Mouse (Mus musculus) layer of hippocampus, adult 9-11 months (tissue): ENCODE results near the gene Gm12166.
A peak's percentile ranks its signal among the peaks of the same experiment; 100 is the strongest.

Experiments used
- DNase-seq: peaks from one replicate; pipeline ENCODE4 v3.0.0; 2022

Gm12166 gene

DNA sequence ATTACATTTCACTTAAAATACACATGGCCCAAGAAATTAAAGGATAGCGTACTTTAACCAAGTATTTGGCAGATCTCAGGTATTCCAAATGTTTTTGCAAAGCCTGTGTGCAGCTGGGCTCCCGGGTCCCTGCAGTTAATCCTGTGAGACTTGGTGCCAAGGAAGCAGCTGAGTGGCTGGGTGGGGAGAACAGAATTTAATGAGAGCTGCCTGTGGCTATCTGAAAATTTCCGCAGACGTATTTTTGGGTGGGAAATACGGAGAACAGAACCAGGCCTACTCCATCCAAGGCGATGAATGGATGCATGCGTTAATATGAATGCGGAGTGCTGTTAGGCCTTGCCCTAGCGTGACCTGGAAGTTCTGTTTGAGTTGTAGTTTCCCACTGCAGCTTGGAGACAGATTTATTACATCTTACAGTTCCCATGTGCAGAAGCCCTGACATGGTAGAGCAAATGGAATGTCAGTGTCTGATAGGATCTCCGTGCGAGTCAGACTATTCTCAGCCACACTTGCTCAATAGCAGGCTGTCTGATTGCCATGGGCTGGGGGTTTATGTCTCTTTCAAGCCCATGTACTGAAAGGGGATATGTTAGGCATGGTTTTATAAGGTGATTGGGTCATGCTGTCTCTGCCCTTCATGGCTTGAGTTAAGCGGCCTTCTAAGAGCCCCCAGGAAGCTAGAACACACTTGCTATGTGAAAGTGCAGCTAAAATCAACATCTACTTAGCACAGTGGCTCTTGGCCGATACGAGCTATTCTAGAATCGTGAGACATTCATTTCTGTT is 21.1 kb upstream of the Gm12166 start:
- DNase-seq = no peak

GRCm38 (mm10) chr11:46072466-46073060 is 20.4 kb upstream of the Gm12166 start:
- no peak for DNase-seq

DNA sequence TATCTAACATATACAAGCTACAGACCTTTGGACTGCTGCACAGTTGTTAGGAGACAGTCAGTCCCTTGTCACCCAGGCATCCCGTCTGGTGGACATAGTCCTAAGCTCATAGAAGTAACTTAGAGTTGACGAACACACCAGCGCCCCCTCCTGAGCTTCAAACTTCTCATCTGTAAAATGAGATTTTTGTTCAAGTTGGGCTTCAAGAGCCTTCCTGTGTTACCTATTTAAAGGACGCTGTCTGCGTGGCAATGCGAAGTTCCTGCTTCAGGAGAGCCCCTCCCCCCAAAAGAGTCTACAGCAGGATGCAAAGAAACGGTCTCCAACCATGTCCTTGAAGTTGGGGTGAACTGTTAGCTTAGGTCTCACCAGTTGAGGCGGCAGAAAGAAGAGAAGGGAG is 18.7 kb upstream of the Gm12166 start:
- DNase-seq = no peak

DNA sequence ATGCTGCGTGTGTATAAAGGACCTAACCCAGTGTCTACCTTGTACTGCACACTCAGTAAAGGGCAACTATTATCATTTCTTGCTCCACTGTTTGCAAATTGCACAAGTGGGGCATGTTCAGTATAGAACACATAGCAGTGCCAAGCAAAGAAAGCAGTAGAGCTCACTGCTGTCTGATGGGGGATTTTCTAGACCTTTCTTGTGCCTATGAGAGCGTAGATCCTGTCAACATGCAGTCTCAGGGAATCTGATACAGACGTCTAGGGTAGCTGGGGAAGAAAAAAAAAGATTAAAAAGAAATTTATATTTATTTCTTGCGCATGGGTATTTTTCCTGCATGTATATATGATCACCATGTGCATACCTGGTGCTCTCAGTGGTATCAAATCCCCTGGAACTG is 18.0 kb upstream of the Gm12166 start:
- no peak for DNase-seq

GRCm38 (mm10) chr11:46069408-46070003 is 17.4 kb upstream of the Gm12166 start:
- DNase-seq = no peak

DNA sequence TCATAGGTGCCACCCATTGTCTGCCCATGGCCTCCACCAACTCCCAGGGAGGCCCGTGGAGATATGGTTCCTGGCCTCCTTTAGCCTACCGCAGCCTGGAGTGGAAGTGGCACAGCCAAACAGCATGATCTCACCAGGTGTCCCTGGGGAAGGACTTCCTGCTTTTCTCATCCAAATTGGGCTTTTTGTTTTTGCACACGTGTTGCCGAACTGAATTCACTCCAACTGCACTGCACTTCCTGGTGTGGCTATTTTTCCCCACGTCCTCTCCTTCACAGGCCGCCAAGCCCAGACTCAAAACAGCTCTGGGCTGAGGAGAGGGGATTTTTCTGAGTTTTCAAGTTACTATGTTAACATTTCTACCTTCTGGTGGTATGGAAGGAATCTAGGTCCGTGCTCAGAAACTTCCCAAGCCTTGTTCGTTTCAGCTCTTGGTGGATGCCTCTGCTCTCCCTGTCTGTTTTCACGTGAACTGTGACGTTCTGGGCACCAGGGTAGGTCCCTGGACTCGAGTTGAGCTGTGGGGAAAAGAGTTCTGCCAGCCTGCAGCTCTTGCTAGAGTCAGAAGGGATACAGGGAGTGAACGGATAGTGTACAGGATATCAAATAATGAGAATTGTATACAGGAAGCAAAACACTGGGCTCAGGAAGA is 16.8 kb upstream of the Gm12166 start:
- no peak for DNase-seq

DNA sequence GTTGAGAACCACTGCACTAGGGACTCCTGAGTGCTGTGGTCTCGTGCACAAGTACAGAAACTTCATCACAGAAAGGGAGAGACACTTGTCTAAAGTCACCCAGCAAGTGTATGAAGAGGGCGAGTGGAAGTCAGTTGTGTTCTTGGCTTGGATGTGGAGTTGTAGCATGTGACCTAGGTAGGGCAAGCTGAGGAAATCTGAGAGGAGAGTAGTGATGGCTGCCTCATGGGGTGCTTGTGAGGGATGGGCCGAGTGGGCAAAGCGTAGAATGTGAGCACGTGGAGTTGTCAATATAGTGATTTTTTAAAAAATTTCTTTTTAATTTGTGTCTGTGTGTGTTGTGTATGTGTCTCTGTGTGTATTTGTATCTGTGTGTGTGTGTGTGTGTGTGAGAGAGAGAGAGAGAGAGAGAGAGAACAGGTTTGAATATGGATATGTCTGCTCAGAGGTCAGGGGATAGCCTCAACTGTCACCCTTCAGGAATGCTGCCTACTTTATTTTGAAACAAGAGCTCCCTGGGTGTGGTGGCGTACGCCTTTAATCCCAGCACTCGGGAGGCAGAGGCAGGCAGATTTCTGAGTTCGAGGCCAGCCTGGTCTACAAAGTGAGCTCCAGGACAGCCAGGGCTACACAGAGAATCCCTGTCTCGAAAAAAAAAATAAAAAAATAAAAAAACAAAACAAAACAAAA is 15.4 kb upstream of the Gm12166 start:
- DNase-seq = no peak

DNA sequence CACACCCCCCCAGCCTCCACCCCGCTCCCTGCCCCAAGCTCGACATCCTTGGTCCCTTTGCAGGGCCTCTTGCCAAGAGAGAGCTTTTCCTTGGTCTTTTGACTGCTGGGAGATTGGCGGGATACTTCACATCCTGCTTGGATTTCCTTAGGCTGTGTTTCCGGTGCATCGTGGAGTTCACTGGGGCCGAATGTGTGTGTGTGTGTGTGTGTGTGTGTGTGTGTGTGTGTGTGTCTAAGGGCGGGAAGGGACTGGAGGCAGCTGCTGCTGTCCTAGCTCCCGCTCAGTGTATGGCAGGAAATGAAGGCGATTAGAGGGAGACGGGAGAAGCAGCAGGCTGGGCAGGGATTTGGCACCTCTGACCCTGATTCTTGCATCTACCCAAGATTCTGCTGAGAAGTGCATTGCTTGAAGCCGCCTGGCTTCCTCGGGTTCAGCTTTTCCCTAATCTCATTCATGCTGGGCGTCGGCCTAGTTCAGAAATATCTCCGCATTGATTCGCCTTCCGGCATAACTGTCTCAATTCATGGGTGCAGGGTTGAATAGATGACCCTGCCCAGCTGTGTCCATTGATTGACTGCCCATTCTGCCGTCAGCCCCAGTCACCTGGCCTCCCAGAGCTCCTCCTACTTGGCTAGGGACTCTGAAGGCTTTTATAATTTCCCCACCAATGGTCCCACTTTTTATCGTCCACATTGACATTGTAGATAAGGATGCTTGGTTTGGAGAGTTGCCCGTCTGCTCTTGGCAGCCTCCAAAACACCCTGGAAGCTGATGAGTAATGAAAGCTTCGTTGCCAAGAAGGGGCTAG is 13.3 kb upstream of the Gm12166 start:
- peak; percentile 50 for DNase-seq

- no peak for DNase-seq
These were observed 12.6 kb upstream of the Gm12166 start for GRCm38 (mm10) chr11:46064767-46065166.

- DNase-seq = no peak
These were observed 11.0 kb upstream of the Gm12166 start for GRCm38 (mm10) chr11:46062993-46063731.

- peak; percentile 28 for DNase-seq
These were observed 10.4 kb upstream of the Gm12166 start for GRCm38 (mm10) chr11:46062569-46062968.

DNA sequence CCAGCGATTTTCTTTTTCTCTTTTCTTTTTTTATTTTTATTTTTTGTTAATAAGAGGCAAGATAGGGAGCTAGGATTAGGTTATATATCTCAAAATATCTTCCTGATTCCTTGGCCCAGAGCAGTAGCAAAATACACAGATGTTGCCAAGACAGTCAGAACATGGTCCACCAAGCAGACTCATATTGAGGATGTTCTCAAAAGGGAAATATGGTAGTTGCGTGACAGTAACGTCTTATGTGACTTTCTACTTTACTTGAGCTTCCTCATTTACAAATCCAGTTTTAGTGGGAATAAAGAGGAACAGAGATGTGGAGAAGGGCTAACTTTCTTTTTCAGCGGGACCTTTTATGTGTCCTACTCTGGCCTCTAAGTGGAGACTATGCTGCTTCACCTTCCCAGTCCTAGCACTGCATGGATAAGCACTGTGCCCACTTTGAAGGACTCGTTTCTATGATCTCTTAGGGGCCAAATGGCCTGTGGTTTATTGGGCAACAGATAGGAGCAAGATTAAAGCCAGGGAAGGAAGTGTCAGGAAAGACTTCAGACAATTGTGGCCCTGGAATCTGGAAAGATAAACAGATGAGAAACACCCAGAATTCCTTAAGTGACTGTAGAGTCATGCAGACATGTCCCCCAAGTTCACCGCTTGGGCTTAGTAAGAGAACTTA is 9.8 kb upstream of the Gm12166 start:
- DNase-seq = no peak

- no peak for DNase-seq
These were observed 8.5 kb upstream of the Gm12166 start for GRCm38 (mm10) chr11:46060651-46061020.

DNA sequence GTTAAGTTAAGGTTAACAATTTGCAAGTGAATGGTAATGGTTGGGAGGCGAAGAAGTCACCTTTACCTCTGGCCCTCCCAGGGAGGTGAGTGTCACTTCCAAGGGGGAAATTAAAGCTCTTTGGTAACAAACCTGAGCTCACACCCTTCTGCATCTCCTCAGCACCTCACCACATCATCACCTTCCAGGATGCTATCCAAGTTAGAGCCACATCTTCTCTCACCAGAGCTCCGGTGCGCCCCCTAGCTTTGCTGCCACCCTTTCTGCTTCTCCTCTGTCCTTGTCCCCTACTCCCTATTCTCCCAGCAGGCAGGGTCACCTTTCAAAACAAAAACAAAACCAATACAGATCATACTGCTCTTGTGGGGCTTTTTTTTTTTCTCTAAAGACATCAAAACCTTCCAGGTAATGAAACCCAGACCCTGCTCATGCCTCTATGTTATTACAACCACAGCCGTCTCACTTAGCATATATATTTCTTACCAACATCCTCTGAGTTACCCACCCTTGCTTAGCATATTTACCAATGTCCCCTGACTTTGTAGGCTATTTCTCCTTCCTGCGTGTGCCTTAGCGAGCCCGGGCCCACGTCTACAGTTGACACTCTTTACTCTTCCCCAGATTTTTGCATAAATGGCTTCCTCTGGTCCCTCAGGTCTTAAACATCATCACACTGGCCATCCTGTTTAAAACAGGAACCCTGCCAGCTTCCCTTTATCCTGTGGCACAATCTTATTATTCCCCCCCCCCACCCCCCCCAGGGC is 7.9 kb upstream of the Gm12166 start:
- no peak for DNase-seq

DNA sequence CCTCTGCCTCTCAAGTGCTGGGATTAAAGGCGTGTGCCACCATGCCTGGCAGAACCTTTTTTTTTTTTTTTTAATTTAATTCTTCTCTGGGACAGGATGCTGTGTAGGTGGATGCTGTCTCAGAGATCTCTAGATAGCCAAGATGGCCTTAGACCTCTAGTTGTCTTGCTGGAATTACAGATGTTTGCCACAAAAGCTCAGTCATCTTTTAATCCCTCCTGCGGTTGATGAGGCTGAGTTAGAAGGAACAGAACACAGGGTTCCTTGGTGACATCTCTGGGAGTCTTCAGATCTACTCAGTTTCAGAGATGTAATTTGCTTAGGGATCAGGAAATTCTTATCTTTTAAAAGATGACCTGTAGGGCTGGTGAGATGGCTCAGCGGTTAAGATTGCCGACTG is 6.8 kb upstream of the Gm12166 start:
- DNase-seq = no peak

DNA sequence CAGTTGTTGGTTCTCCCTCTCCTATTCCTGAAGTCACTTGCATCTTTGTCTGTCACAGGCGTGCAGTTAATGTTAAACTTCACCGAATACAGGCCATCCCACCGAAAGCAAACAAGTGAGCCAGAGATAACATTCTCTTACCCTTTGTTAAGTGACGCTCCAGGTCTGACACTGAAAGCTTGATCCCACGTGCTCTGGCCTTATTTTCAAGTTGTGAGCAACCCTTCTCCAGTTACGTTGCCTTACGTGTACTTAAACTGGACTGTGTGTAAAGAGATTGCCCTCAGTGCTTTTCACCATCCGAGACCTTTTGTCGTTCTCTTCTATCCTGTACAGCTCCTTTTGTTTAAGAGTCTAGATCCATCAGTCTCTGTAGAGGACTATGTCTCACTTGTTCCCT is 5.9 kb upstream of the Gm12166 start:
- no peak for DNase-seq

GRCm38 (mm10) chr11:46056770-46057411 is 4.8 kb upstream of the Gm12166 start:
- no peak for DNase-seq

DNA sequence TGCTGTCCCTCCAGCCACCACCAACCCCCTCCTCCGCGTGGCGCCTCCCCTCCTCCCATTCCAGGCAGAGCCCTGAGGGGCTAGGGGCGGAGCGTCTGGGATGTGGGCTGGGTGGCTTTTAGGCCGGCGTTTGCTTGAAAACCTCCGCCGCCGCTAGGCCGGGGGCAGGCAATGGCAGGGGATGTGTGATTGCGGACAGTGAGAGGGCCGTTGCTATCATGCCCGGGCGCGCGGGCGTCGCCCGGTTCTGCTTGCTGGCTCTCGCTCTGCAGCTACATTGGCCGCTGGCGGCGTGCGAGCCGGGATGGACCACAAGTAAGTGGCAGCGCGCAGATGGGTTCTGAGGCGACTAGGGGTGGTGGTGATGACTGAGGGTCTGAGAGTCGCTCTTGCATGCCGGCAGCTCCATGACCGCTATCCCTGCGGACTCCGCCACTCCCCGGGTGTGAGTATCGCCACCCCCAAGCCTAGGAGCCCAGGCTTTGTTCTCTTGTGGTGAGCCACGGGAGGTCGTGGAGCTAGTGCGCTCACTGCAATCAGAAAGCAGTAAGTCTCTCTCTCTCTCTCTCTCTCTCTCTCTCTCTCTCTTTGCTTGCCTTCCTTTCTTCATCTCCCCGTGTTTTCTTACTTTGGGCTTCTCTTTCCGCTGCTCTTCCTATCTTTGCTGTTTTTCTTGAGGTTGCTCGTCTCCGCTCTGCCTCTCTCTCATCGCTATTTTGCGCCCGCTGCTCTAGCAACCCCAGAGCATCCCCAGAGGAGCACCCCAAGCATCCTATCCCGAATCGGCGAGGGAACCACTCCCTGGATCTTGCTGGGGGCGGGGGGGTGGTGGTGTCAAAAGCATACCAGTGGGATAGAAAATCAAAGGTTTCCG is 4.0 kb upstream of the Gm12166 start, which contains the start of gene Adam19:
Gene Adam19, plus strand, starts transcription at position 97 of the 874 bp plus-strand sequence.
- peak; percentile 23 for DNase-seq
